Mouse (Mus musculus): ENCODE results near the gene Slamf1. TPM values are rescaled to one million over a fixed set of nuclear protein-coding genes. Genes with fewer than 3 reads are reported as not detected.

The Slamf1 gene
- total RNA-seq (2023) = 10 to 100 TPM; 23.9 to 28.9 TPM

GRCm38 (mm10) chr1:171766898-171767297 lies at the start of gene Slamf1:
Slamf1 (plus strand) TSS chr1:171767127.

GRCm38 (mm10) chr1:171839488-171839887 lies 72.6 kb downstream of the Slamf1 start, which contains the start of gene Cd84:
Cd84 (plus strand) TSS chr1:171839697.

Other genes with a start within 250 kb of the Slamf1 start
- gene Itln1, start 231.8 kb upstream of the Slamf1 start, total RNA-seq (2023) = not detected
- 1 to 10 TPM; 2.4 to 3.6 TPM for gene Cd244a, start 207.9 kb upstream of the Slamf1 start, total RNA-seq (2023)
- gene Ly9, start 159.7 kb upstream of the Slamf1 start, total RNA-seq (2023) = 100 to 1,000 TPM; 126 to 138 TPM
- gene Slamf7, start 114.1 kb upstream of the Slamf1 start, total RNA-seq (2023) = 10 to 100 TPM in 1 of 2 experiments, 1 to 10 TPM in 1; 9.2 to 18.3 TPM
- 100 to 1,000 TPM; 136 to 156 TPM for gene Cd48, start 85.1 kb upstream of the Slamf1 start, total RNA-seq (2023)
- gene Cd84, start 72.6 kb downstream of the Slamf1 start, total RNA-seq (2023) = 100 to 1,000 TPM; 141 to 142 TPM
- gene Gm10521, start 128.5 kb downstream of the Slamf1 start, total RNA-seq (2023) = 10 to 100 TPM; 29.2 to 30.9 TPM
- 100 to 1,000 TPM; 141 to 174 TPM for gene Slamf6, start 150.4 kb downstream of the Slamf1 start, total RNA-seq (2023)